Mouse (Mus musculus) heart, embryonic 10.5 days (tissue): ENCODE measurements around the gene Jmjd1c. TPM values are rescaled to one million over a fixed set of nuclear protein-coding genes. Genes with fewer than 3 reads are reported as not detected.
"Not testable (repeated sequence)": the region's sequence is repeated elsewhere in the genome, so short reads cannot be mapped to it uniquely, and the experiment has no call there.

ENCODE experiments used
- DNase-seq: peaks from one replicate; pipeline ENCODE4 v3.0.0-alpha.2; 2017; ENCODE audit warnings: low spot score
- H3K27ac ChIP-seq: fragments of 300-500 bp; sonication (generic); 2 replicates; pipeline ENCODE4 v1.5.1; 2016; ENCODE audit warnings: mild to moderate bottlenecking
- H3K27me3 ChIP-seq: fragments of 300-500 bp; sonication (generic); 2 replicates; pipeline ENCODE4 v1.6.1; 2016; ENCODE audit warnings: mild to moderate bottlenecking; ENCODE audit not compliant: poor library complexity, insufficient read depth, severe bottlenecking
- H3K36me3 ChIP-seq: fragments of 300-500 bp; sonication (generic); 2 replicates; pipeline ENCODE4 v1.6.1; 2016; ENCODE audit warnings: mild to moderate bottlenecking, moderate library complexity
- H3K4me1 ChIP-seq: fragments of 300-500 bp; sonication (generic); 2 replicates; pipeline ENCODE4 v1.6.1; 2016; ENCODE audit warnings: mild to moderate bottlenecking
- H3K4me3 ChIP-seq: fragments of 300-500 bp; sonication (generic); 2 replicates; pipeline ENCODE4 v1.5.1; 2016; ENCODE audit warnings: mild to moderate bottlenecking, moderate library complexity
- H3K9me3 ChIP-seq: fragments of 300-500 bp; sonication (generic); 2 replicates; pipeline ENCODE4 v1.6.1; 2016; ENCODE audit warnings: mild to moderate bottlenecking, moderate library complexity
- WGBS: fragments of 180-500 bp; shearing (Covaris S2); methylation state at CpG from one replicate; pipeline ENCODE4 v1.1.7; 2016; 5-methylcytosine and 5-hydroxymethylcytosine counted together
- polyA plus RNA-seq: library from polyadenylated mRNA; unstranded; fragments of >200 nt; fragmentation: Nextera tagmentation; extraction: Ambion mirVana; gene quantifications from 2 replicates; pipeline ENCODE4 v1.2.1, GENCODE M21; 2016

The Jmjd1c gene
- polyA plus RNA-seq, 1 experiment from 2014 or later: 30.4 TPM

DNA sequence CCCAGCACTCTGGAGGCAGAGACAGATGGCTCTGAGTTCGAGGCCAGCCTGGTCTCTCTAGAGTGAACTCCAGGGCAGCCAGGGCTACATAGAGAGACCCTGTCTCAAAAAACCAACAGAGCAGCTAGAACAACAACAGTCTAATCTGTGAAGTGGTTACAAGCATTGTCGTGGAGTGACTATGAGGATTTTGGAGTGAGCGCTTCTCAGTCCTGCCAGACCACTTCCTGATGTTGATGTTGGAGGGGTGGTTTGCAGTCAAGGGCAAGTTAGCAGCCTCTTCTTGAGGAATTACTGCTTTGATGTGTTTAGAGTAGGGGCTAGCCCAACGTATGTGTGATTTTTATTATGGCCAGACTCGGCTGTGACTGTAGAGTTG is 15.9 kb downstream of the Jmjd1c start:
- Histone ChIP-seq H3K4me3 (no peak overlapping the region), H3K27me3 (no peaks in the 10 kb centered on the region), H3K9me3 (no peaks in the 10 kb centered on the region), H3K4me1 (peaks cover 68% of the 10 kb centered on the region), H3K27ac (no peak overlapping the region), H3K36me3 (peaks cover 3% of the 10 kb centered on the region; the same call in 1 of the 2 replicates)
- 68% methylated on average over 5 of the region's 5 CpGs for WGBS
- no peak for DNase-seq

DNA sequence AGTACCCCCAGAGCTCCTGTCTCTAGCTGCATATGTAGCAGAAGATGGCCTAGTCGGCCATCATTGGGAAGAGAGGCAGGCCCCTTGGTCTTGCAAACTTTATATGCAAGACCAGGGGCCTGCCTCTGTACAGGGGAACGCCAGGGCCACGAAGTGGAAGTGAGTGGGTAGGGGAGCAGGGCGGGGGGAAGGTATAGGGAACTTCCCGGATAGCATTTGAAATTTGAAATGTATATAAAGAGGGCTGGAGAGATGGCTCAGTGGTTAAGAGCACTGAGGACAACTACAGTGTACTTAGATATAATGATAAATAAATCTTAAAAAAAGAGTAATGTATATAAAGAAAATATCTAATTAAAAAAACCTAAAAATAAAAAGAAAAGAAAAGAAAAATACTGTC is 17.0 kb downstream of the Jmjd1c start:
- not testable (repeated sequence) for DNase-seq, H3K9me3 ChIP-seq, H3K36me3 ChIP-seq, H3K27ac ChIP-seq, H3K27me3 ChIP-seq, H3K4me3 ChIP-seq
- H3K4me1 ChIP-seq: peaks cover 56% of the 10 kb centered on the region
- 80% methylated on average over 5 of the region's 5 CpGs for WGBS

DNA sequence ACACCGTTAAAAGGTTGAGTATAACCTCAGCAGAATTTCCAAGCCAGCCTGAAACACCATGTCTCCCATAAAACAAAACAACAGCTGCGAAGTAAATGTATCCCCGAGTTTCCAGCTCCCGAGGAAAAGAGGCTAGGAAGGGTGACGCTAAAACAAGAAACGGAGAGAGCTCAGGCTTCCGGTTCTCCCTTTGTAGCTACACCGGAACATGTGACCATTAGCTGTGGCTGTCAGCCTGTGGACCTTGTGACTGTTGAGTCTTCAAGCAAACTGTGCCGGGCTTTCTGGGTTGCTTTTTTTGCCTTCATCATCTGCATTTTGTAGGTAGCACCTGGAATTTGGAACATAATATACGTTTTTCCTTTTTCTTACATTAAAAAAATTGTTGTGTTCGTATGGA is 17.9 kb downstream of the Jmjd1c start:
- H3K27ac ChIP-seq: no peak overlapping the region
- no peak for DNase-seq
- 88% methylated on average over 11 of the region's 11 CpGs for WGBS
- no peak overlapping the region for H3K4me3 ChIP-seq
- peaks cover 3% of the 10 kb centered on the region; the same call in 1 of the 2 replicates for H3K36me3 ChIP-seq
- H3K9me3 ChIP-seq: no peaks in the 10 kb centered on the region
- H3K27me3 ChIP-seq: no peaks in the 10 kb centered on the region
- peaks cover 50% of the 10 kb centered on the region for H3K4me1 ChIP-seq

DNA sequence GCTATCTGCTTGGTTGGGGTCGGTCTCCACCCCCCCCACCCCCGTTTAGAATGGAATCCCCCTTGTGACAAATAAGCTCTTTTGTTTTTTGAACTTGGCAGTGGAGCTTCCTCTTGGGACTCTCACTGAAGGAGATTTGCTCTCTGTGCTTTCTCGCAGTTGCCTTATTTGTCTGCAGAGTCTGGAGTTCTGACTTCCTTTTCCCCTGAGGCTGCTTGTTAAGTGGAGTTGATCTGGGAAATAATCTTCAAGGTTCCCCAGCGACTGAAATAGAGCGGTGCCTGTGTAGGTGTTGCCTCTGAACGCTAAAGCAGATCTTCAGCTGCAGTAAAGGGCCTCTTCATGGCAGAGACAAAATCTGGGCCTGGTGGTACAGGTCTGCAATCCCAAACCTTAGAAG is 19.2 kb downstream of the Jmjd1c start:
- Histone ChIP-seq H3K36me3 (peaks cover 3% of the 10 kb centered on the region; the same call in 1 of the 2 replicates), H3K27me3 (no peaks in the 10 kb centered on the region), H3K9me3 (no peaks in the 10 kb centered on the region), H3K27ac (peak overlapping the region; percentile 59), H3K4me1 (peaks cover 51% of the 10 kb centered on the region), H3K4me3 (no peak overlapping the region)
- 15% methylated on average over 6 of the region's 6 CpGs for WGBS
- no peak for DNase-seq

DNA sequence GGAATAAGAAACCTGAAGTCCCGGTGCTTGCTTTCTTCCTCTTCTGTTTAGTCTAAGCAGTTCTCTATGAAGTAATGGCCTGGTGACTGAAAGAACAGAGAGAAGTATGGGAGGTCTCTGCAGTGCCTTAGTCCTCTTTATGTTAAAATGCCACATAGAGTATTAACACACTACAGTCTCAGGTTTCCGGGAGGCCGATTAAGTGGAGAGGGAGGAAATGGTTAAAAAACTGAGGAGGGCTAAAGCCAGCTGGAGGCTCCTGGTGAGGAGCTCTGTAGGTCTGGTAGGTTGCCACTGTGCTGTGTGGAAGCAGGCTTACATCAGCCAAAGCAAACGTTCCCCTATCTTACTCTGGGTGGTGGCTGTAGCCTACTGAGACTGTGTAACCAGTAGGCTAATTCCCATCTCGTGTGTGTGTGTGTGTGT is 19.8 kb downstream of the Jmjd1c start:
- 22% methylated on average over 5 of the region's 5 CpGs for WGBS
- Histone ChIP-seq H3K27ac (peak overlapping the region; percentile 59), H3K9me3 (no peaks in the 10 kb centered on the region), H3K27me3 (no peaks in the 10 kb centered on the region), H3K4me1 (peaks cover 53% of the 10 kb centered on the region), H3K36me3 (peaks cover 3% of the 10 kb centered on the region; the same call in 1 of the 2 replicates), H3K4me3 (no peak overlapping the region)
- DNase-seq: no peak

DNA sequence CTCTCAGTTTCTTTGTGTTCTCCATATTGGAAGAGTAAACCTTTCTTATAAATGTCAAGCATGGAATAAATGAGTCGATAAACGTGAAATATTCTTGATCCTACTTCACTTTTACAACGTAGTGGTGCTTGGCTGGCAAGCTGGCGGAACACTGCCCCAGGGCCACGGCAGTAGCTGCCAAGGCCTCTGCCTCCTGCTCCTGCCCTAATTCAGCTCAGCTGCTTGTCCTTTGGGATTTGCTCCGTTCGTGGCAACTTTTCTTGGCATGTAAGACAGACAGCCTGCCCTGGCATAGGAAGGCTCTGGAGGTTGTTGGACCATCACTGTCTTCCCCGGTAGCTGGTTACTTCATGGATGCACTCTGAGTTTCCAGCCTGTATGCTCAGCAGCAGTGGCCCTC is 20.3 kb downstream of the Jmjd1c start:
- H3K27ac ChIP-seq: no peak overlapping the region; the same call in 1 of the 2 replicates

DNA sequence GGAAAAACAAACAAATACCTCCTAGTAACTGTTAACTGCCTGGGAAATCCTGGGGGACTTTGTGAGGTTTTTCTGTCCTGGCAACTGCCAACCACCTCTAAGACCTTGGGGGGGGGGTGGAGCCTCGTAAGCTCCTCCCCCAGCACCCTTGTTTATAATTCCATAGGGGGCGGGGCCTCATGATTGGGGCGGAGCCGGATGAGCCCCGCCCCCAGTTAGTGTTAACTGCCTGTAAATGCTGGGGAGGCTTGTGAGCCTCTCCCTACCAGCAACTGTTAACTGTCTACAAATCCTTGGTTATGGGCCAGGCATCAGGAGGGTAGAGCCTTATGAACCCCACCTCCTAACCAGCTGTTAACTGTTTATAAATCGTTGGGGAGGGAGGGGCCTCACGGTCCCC is 23.4 kb downstream of the Jmjd1c start:
- H3K9me3 ChIP-seq: no peaks in the 10 kb centered on the region

More for the DNA sequence above, 20.3 kb downstream of the Jmjd1c start:
- Histone ChIP-seq H3K27me3 (no peaks in the 10 kb centered on the region), H3K4me3 (no peak overlapping the region), H3K36me3 (peaks cover 3% of the 10 kb centered on the region; the same call in 1 of the 2 replicates), H3K4me1 (peaks cover 50% of the 10 kb centered on the region), H3K9me3 (no peaks in the 10 kb centered on the region)
- no peak for DNase-seq
- 83% methylated on average over 8 of the region's 8 CpGs for WGBS

DNA sequence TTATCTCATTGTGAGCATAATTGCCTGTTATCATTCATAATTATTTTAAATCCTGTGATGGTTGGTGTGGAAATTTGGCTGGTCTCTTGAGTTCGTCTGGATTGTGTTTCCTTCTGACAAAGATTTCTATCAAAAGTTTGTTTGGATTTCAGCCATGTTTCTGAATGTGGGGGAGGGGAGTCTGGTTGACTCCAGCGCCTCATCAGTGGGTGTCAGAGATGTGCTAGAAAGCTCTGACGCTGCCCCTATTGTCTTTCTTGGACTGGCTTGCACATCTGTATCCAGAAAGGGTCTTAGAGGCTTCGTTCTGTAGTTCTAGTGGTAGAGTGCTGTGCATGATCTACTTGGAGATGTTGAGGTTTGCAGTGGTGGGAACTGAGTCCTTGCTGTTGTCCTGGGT is 24.3 kb downstream of the Jmjd1c start:
- H3K27ac ChIP-seq: no peak overlapping the region
- H3K9me3 ChIP-seq: no peaks in the 10 kb centered on the region
- 41% methylated on average over 4 of the region's 4 CpGs for WGBS
- H3K36me3 ChIP-seq: no peaks in the 10 kb centered on the region
- peaks cover 57% of the 10 kb centered on the region for H3K4me1 ChIP-seq
- H3K27me3 ChIP-seq: no peaks in the 10 kb centered on the region
- no peak for DNase-seq
- H3K4me3 ChIP-seq: no peak overlapping the region

More for the DNA sequence above, 23.4 kb downstream of the Jmjd1c start:
- peaks cover 2% of the 10 kb centered on the region; the same call in 1 of the 2 replicates for H3K36me3 ChIP-seq
- DNase-seq: no peak
- no peak overlapping the region for H3K4me3 ChIP-seq
- H3K27me3 ChIP-seq: no peaks in the 10 kb centered on the region
- 45% methylated on average over 7 of the region's 7 CpGs for WGBS
- H3K4me1 ChIP-seq: peaks cover 57% of the 10 kb centered on the region
- no peak overlapping the region for H3K27ac ChIP-seq

DNA sequence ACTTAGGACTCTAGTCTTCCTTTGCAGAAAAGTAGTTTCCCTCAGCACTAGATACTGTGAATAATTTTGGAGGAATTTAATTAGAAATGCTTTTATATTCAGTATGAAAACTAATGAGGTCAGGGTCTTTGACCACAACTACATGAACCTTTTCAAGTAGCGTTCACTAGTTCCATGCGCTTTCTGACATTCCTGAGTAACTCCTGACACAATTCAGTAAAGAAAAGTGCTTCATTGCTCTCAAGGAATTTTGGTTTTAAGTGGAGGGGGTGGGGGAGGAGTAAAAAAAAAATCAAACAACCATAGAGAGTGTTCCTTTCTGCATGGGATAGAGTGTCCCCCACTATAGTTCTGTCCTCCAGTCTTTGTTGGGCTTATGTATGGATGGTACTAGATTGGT is 24.7 kb downstream of the Jmjd1c start:
- DNase-seq: no peak
- no peaks in the 10 kb centered on the region for H3K36me3 ChIP-seq
- H3K9me3 ChIP-seq: no peaks in the 10 kb centered on the region
- 82% methylated on average over 2 of the region's 2 CpGs for WGBS
- no peaks in the 10 kb centered on the region for H3K27me3 ChIP-seq
- H3K27ac ChIP-seq: no peak overlapping the region
- peaks cover 57% of the 10 kb centered on the region for H3K4me1 ChIP-seq
- H3K4me3 ChIP-seq: no peak overlapping the region

DNA sequence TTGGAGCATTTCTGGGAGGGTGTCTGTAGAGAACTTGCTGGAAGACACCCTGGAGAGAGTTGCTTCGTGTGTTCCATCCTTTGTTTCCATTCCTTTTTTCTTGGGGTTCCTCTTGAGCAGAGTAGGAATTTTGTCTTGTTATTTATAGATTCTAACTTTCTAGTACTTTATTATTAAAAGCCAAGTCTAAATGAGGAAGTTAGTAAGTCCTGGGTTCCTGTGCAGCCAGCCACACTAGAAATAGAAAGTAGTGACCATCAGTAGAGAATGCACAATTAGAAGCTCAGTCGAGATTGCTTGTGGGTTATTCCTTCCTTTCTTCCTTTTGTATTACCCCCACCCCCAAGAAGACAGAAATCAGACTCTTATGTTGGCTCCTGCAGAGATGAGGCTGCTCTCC is 27.8 kb downstream of the Jmjd1c start:
- peak overlapping the region; percentile 18; the same call in 1 of the 2 replicates for H3K27ac ChIP-seq
- 51% methylated on average over 2 of the region's 2 CpGs for WGBS
- no peak for DNase-seq

DNA sequence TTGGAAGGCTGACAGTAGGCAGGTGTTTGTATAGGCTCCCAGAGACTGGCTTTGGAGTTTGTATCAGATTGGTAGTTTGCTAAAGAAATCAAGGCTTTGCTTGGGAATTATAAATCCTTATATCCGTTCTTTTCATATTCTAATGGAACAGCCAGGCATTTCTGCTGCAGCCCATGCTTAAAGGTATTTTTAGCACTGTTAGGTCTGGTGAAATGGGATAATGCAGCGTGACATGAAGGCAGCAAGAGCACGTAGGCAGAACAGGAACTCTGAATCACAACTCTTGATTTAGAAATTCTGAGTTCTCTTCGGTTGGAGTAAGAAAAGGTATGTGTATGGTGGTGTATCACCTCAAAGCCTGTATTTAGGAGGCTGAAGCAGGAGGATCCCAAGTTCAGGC is 28.2 kb downstream of the Jmjd1c start:
- WGBS: 60% methylated on average over 4 of the region's 4 CpGs
- peak overlapping the region; percentile 18; the same call in 1 of the 2 replicates for H3K27ac ChIP-seq

More for the DNA sequence above, 27.8 kb downstream of the Jmjd1c start:
- peaks cover 61% of the 10 kb centered on the region for H3K4me1 ChIP-seq
- no peaks in the 10 kb centered on the region for H3K9me3 ChIP-seq
- no peak overlapping the region for H3K4me3 ChIP-seq
- H3K27me3 ChIP-seq: no peaks in the 10 kb centered on the region
- H3K36me3 ChIP-seq: no peaks in the 10 kb centered on the region

DNA sequence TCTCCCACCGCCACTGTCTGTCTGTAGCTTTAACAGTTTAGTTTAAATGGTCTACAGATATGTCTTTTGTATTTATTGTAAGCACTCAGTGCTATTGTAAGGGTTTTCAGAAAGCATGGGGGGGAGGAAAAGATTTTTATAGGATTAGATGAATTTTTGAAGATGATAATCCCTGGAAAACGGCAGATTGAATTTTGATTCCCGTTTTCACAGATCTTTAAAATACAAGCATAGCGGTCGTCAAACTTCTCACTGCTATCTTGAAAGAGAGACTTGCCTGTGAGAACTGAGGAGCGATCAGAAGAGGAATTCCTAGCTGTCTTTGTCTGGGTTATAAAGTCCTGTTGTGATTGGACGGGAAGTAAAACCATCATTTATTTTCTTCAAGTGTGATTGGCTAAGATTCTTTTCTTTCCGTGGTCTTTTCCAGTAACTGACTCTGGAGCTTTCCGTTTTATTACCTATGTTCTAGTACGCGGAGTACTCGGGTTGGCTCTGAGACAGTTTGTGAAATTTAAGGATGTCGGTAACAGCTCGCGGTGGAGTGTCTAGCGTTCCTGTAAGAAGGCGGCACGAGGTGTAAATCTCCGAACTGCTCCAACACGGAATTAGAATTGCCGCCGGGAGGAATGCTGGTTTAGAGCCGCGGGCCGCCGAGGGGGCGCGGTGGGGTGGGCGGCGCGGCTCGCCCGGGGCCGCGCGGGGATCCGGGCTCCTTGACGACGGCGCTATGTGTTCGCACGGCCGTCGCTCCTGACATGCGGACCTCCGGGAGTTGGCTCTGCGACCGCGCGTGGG is 30.3 kb downstream of the Jmjd1c start:
- no peak for DNase-seq
- peaks cover 53% of the 10 kb centered on the region for H3K4me1 ChIP-seq
- H3K27ac ChIP-seq: peak overlapping the region; percentile 92
- H3K36me3 ChIP-seq: no peaks in the 10 kb centered on the region
- no peaks in the 10 kb centered on the region for H3K9me3 ChIP-seq
- under 1% methylated on average over 50 of the region's 50 CpGs for WGBS
- H3K27me3 ChIP-seq: no peaks in the 10 kb centered on the region
- peak overlapping the region; percentile 96 for H3K4me3 ChIP-seq

More for the DNA sequence above, 28.2 kb downstream of the Jmjd1c start:
- H3K36me3 ChIP-seq: no peaks in the 10 kb centered on the region
- H3K4me3 ChIP-seq: no peak overlapping the region
- no peaks in the 10 kb centered on the region for H3K27me3 ChIP-seq
- DNase-seq: no peak
- H3K9me3 ChIP-seq: no peaks in the 10 kb centered on the region
- peaks cover 61% of the 10 kb centered on the region for H3K4me1 ChIP-seq

DNA sequence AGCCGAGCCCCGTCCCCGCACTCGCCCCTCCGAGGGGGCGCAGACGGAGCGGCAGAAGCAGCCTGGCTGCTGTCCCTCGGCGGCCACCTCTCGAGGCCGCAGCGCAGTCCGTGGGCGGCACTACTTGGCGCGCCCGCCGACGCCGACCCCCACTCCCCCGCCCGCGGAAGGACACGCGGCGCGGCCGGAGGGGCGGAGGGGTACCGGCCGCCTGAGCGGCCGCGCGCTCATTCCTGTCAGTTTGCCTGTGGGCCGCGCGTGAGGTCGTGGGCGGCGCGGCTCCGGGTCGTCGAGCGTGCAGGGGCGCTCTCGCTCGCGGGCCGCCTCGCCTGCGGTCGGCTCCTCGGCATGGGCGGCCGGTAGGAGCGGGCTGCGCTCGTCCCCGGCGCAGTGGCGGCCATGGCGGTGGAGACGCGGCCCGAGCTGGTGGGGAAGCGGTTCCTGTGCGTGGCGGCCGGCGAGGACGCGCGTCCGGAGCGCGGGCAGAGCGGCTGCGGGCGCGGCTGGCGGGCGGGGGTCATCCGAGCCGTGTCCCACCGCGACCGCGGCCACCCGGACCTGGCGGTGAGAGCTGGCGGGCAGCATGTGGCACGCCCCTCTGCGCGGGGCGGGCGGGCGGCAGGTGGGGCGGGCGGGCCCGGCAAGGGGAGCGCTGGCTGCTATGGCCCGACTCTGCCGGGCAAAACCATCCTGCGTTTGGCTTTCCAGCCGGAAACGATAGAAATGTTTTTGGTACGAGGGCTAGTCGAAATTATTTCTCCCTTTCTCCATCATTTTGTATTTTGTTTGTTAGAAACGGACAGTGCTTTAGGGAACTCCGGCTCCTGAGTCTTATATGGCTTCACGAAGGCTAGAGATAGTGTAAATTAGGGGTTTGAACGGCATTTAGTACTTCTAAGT is 31.2 kb downstream of the Jmjd1c start:
- 1% methylated on average over 113 of the region's 115 CpGs for WGBS
- no peak for DNase-seq
- Histone ChIP-seq H3K4me1 (peaks cover 50% of the 10 kb centered on the region), H3K4me3 (peak overlapping the region; percentile 96), H3K9me3 (no peaks in the 10 kb centered on the region), H3K27me3 (no peaks in the 10 kb centered on the region), H3K36me3 (no peaks in the 10 kb centered on the region), H3K27ac (peak overlapping the region; percentile 92)
